Mouse (Mus musculus) MEL (cell line): ENCODE results near the gene Tmem169.

Source experiments
- CTCF ChIP-seq, 3 experiments: IDR thresholded peaks in 2 of 3; conservative IDR thresholded peaks in 1 of 3; 2 replicates each; pipeline ENCODE4 v1.5.1; 2011 to 2012; ENCODE audit warnings: low read length in 3 of 3, low read depth in 2 of 3, mild to moderate bottlenecking in 2 of 3, improper control_type of control experiment in 1 of 3, inconsistent platforms in 1 of 3, mixed read lengths in 1 of 3, moderate library complexity in 1 of 3; ENCODE audit not compliant: control insufficient read depth in 1 of 3, insufficient read depth in 1 of 3, poor library complexity in 1 of 3, severe bottlenecking in 1 of 3
- HCFC1 ChIP-seq: IDR thresholded peaks from 2 replicates; pipeline ENCODE4 v1.6.1; 2012; ENCODE audit warnings: low read depth, mild to moderate bottlenecking, inconsistent platforms, low read length, improper control_type of control experiment, moderate library complexity
- USF1 ChIP-seq: IDR thresholded peaks from 2 replicates; pipeline ENCODE4 v1.6.1; 2014; ENCODE audit warnings: low read depth, mild to moderate bottlenecking, inconsistent platforms, low read length, improper control_type of control experiment, moderate library complexity

DNA sequence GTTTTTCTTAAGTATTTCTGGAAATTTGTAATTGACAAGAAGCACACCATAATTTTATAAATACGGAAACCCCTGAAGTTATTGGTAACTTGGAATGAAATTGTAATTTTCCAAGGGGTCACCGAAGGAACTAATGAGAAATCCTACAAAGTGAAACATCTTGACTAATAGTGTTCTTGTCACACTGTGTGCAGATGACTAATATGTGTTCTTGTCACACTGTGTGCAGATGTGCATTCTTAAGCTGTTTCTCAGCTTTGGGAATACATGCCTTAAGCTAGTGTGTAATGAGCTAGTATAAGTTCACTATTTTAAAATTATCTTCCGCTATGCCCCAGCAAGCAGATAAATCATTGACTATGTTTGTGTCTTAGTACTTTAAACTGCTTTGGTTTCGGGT lies 39.1 kb downstream of the Tmem169 start:
- TF ChIP-seq HCFC1 (no peak), USF1 (no peak), CTCF (IDR thresholded peaks at IDR 0.05 in 2 of 3, conservative IDR thresholded peaks at IDR 0.05 in 1 of 3; ENCODE audit: control insufficient read depth in 1 of 3, insufficient read depth in 1 of 3, low read depth in 2 of 3, low read length in 3 of 3, poor library complexity in 1 of 3, severe bottlenecking in 1 of 3) (no peak)
